Mouse (Mus musculus) MEL (cell line): ENCODE results near the gene Mboat2. TPM values are rescaled to one million over a fixed set of nuclear protein-coding genes. Genes with fewer than 3 reads are reported as not detected.

ENCODE experiments used
- DNase-seq: peaks from one replicate; pipeline ENCODE4 v3.0.0; 2011; ENCODE audit warnings: low read depth, low spot score
- H3K27ac ChIP-seq: 2 replicates; pipeline ENCODE4 v1.5.1; 2012; ENCODE audit warnings: low read depth, mild to moderate bottlenecking, control low read depth, low read length, moderate library complexity; ENCODE audit not compliant: control insufficient read depth
- H3K27me3 ChIP-seq, 2 experiments: fragments of 150-350 bp in 1 of 2; sonication (generic) in 1 of 2; 2 replicates each; pipeline ENCODE4 v1.6.1; 2012; ENCODE audit warnings: low read length in 2 of 2, mild to moderate bottlenecking in 2 of 2, improper control_type of control experiment in 1 of 2, moderate library complexity in 1 of 2; ENCODE audit not compliant: insufficient read depth in 2 of 2, control insufficient read depth in 1 of 2
- H3K36me3 ChIP-seq, 2 experiments: 2 replicates each; pipeline ENCODE4 v1.6.1; 2012 to 2014; ENCODE audit warnings: low read length in 2 of 2, improper control_type of control experiment in 1 of 2, inconsistent platforms in 1 of 2, mild to moderate bottlenecking in 1 of 2; ENCODE audit not compliant: insufficient read depth in 2 of 2, control insufficient read depth in 1 of 2
- H3K4me1 ChIP-seq, 2 experiments: fragments of 150-350 bp in 1 of 2; sonication (generic) in 1 of 2; 2 replicates each; pipeline ENCODE4 v1.6.1; 2012; ENCODE audit warnings: low read length in 2 of 2, improper control_type of control experiment in 1 of 2, mild to moderate bottlenecking in 1 of 2; ENCODE audit not compliant: insufficient read depth in 2 of 2, control insufficient read depth in 1 of 2
- H3K4me3 ChIP-seq, 2 experiments: fragments of 150-350 bp in 1 of 2; sonication (generic) in 1 of 2; 2 replicates each; pipeline ENCODE4 v1.5.1; 2012; ENCODE audit warnings: low read depth in 2 of 2, low read length in 2 of 2, mild to moderate bottlenecking in 2 of 2, moderate library complexity in 2 of 2, control low read depth in 1 of 2, improper control_type of control experiment in 1 of 2; ENCODE audit not compliant: control insufficient read depth in 1 of 2, insufficient read depth in 1 of 2
- H3K79me2 ChIP-seq: 2 replicates; pipeline ENCODE4 v1.6.1; 2012; ENCODE audit warnings: mild to moderate bottlenecking, low read length, moderate library complexity; ENCODE audit not compliant: control insufficient read depth, poor library complexity, insufficient read depth
- H3K9ac ChIP-seq: 2 replicates; pipeline ENCODE4 v1.6.1; 2012; ENCODE audit warnings: low read depth, mild to moderate bottlenecking, control low read depth, low read length, moderate library complexity; ENCODE audit not compliant: control insufficient read depth, poor library complexity, severe bottlenecking
- H3K9me3 ChIP-seq: fragments of 150-350 bp; sonication (generic); replicated peaks from 2 replicates; pipeline ENCODE4 v1.6.1; 2012; ENCODE audit warnings: mild to moderate bottlenecking, low read length, improper control_type of control experiment, moderate library complexity; ENCODE audit not compliant: insufficient read depth
- CHD1 ChIP-seq: IDR thresholded peaks from 2 replicates; pipeline ENCODE4 v1.6.1; 2012; ENCODE audit warnings: low read depth, mild to moderate bottlenecking, inconsistent platforms, low read length, improper control_type of control experiment
- CHD2 ChIP-seq: IDR thresholded peaks from 2 replicates; pipeline ENCODE4 v1.6.1; 2011; ENCODE audit warnings: low read length, improper control_type of control experiment
- E2F4 ChIP-seq: IDR thresholded peaks from 2 replicates; pipeline ENCODE4 v1.6.1; 2011; ENCODE audit warnings: low read depth, low read length, improper control_type of control experiment, borderline replicate concordance
- GABPA ChIP-seq: IDR thresholded peaks from 2 replicates; pipeline ENCODE4 v1.6.1; 2012; ENCODE audit warnings: low read depth, mild to moderate bottlenecking, inconsistent platforms, low read length, improper control_type of control experiment, moderate library complexity
- MAZ ChIP-seq: IDR thresholded peaks from 2 replicates; pipeline ENCODE4 v1.6.1; 2012; ENCODE audit warnings: low read depth, mild to moderate bottlenecking, inconsistent platforms, low read length, improper control_type of control experiment
- MEF2A ChIP-seq: IDR thresholded peaks from 2 replicates; pipeline ENCODE4 v1.6.1; 2014; ENCODE audit warnings: low read depth, mild to moderate bottlenecking, inconsistent platforms, low read length, improper control_type of control experiment; ENCODE audit not compliant: poor library complexity, insufficient replicate concordance, severe bottlenecking; ENCODE audit errors: extremely low read depth
- MYC ChIP-seq: IDR thresholded peaks from 2 replicates; pipeline ENCODE4 v1.6.1; 2011; ENCODE audit warnings: low read depth, mild to moderate bottlenecking, low read length, improper control_type of control experiment, moderate library complexity
- NELFE ChIP-seq: IDR thresholded peaks from 2 replicates; pipeline ENCODE4 v1.6.1; 2011; ENCODE audit warnings: low read depth, low read length, improper control_type of control experiment
- POLR2AphosphoS2 ChIP-seq: IDR thresholded peaks from 2 replicates; pipeline ENCODE4 v1.6.1; 2011; ENCODE audit warnings: low read length, improper control_type of control experiment
- RAD21 ChIP-seq: IDR thresholded peaks from 2 replicates; pipeline ENCODE4 v1.6.1; 2011; ENCODE audit warnings: mild to moderate bottlenecking, low read depth, low read length, improper control_type of control experiment
- SMC3 ChIP-seq: IDR thresholded peaks from 2 replicates; pipeline ENCODE4 v1.6.1; 2011; ENCODE audit warnings: low read depth, low read length, improper control_type of control experiment
- TAL1 ChIP-seq: IDR thresholded peaks from 2 replicates; pipeline ENCODE4 v1.6.1; 2012; ENCODE audit warnings: mild to moderate bottlenecking, inconsistent platforms, low read length, moderate library complexity, mixed read lengths
- TBP ChIP-seq: IDR thresholded peaks from 2 replicates; pipeline ENCODE4 v1.8.0; 2011; ENCODE audit warnings: low read depth, low read length, improper control_type of control experiment
- UBTF ChIP-seq: IDR thresholded peaks from 2 replicates; pipeline ENCODE4 v1.6.1; 2012; ENCODE audit warnings: low read depth, mild to moderate bottlenecking, inconsistent platforms, low read length, improper control_type of control experiment, moderate library complexity, borderline replicate concordance; ENCODE audit not compliant: insufficient read depth
- USF1 ChIP-seq: IDR thresholded peaks from 2 replicates; pipeline ENCODE4 v1.6.1; 2014; ENCODE audit warnings: low read depth, mild to moderate bottlenecking, inconsistent platforms, low read length, improper control_type of control experiment, moderate library complexity
- USF2 ChIP-seq, 2 experiments: IDR thresholded peaks; 2 replicates each; pipeline ENCODE4 v1.6.1; 2011 to 2012; ENCODE audit warnings: improper control_type of control experiment in 2 of 2, low read length in 2 of 2, borderline replicate concordance in 1 of 2, inconsistent platforms in 1 of 2, low read depth in 1 of 2, mild to moderate bottlenecking in 1 of 2; ENCODE audit not compliant: insufficient read depth in 1 of 2
- ZKSCAN1 ChIP-seq: IDR thresholded peaks from 2 replicates; pipeline ENCODE4 v1.6.1; 2012; ENCODE audit warnings: low read depth, mild to moderate bottlenecking, inconsistent platforms, low read length, improper control_type of control experiment, moderate library complexity
- ZMIZ1 ChIP-seq: IDR thresholded peaks from 2 replicates; pipeline ENCODE4 v1.6.1; 2012; ENCODE audit warnings: low read depth, mild to moderate bottlenecking, inconsistent platforms, low read length, improper control_type of control experiment, moderate library complexity
- ZNF384 ChIP-seq: IDR thresholded peaks from 2 replicates; pipeline ENCODE4 v1.6.1; 2012; ENCODE audit warnings: low read depth, mild to moderate bottlenecking, inconsistent platforms, low read length, improper control_type of control experiment
- polyA plus RNA-seq, 2 experiments: library from polyadenylated mRNA; stranded (reverse) in 1 of 2; unstranded in 1 of 2; fragments of >175 nt in 1 of 2; fragments of >200 nt in 1 of 2; gene quantifications; 2 replicates each; pipeline versions ENCODE4 v1.2.1 to v1.2.4; 2012; ENCODE audit warnings: low replicate concordance in 2 of 2, low read depth in 1 of 2; ENCODE audit not compliant: insufficient read length in 2 of 2, insufficient read depth in 1 of 2, missing spikeins in 1 of 2
- total RNA-seq: library from RNA; depleted of rRNA; stranded (reverse); fragments of 300-350 nt; gene quantifications from 2 replicates; pipeline ENCODE4 v1.2.3, GENCODE M21; 2012

The Mboat2 gene
- total and polyA plus RNA-seq, 3 experiments: 13.5 TPM; not detected in 1

DNA sequence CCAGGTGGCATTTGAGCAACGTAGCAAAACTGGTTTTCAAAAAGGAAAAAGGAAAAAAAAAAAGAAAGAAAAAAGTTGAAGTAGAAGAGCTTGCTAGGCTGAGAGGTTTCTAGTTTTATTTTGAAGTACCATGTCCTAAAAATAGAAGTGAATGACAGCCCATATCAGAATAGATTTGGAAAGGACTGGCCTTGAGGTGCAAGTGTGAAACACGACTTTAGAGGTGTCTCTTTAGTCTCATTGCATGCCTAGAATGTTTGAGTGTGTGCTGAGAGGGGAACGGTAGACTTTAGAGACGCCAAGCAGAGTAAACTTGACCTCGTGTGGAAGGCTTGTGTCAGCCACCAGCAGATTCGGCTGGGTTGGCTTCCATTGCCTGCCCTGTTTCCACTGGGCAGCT lies 81.5 kb downstream of the Mboat2 start:
- H3K36me3 ChIP-seq: peaks cover 0 to 2% of the 10 kb centered on the region in 2 experiments; a peak in 2 of 4 replicates
- no peak overlapping the region for H3K27ac ChIP-seq
- H3K79me2 ChIP-seq: no peaks in the 10 kb centered on the region
- H3K27me3 ChIP-seq: no peaks in the 10 kb centered on the region
- H3K9me3 ChIP-seq: no peaks in the 10 kb centered on the region
- no peak overlapping the region for H3K9ac ChIP-seq
- no peak for DNase-seq
- H3K4me3 ChIP-seq: no peak overlapping the region
- TF ChIP-seq NELFE (no peak), RAD21 (no peak), USF2 (IDR thresholded peaks at IDR 0.05; ENCODE audit: borderline replicate concordance in 1 of 2, insufficient read depth in 1 of 2, low read depth in 1 of 2, low read length in 2 of 2) (no peak), MAZ (no peak), E2F4 (no peak), SMC3 (no peak), USF1 (no peak), CHD2 (no peak), ZMIZ1 (no peak), GABPA (no peak), ZKSCAN1 (no peak), TBP (no peak), UBTF (no peak), MEF2A (no peak), CHD1 (no peak), ZNF384 (no peak), TAL1 (no peak)
- H3K4me1 ChIP-seq: peaks cover 0 to 2% of the 10 kb centered on the region in 2 experiments; a peak in 1 of 4 replicates

DNA sequence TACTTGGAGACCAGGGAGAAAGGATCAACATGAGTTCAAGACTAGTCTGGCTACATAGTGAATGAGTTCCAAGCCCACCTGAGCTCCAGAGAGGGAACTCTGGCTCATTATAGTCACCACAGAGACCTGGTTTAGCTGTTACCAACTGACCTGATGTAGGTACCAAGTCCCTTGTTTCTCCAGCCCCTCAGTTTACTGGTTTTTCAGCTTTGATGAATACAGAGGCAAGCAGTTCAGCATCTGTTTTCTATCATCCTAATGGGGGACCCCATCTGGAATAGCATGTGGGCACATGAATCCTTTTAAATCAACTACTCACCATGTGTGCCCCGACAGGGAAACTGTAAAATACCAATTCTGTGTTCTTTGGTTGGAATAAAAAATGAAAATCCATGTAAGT lies 82.2 kb downstream of the Mboat2 start:
- Histone ChIP-seq H3K27me3 (no peaks in the 10 kb centered on the region), H3K36me3 (peaks cover 0 to 2% of the 10 kb centered on the region in 2 experiments; a peak in 2 of 4 replicates), H3K4me1 (peaks cover 0 to 2% of the 10 kb centered on the region in 2 experiments; a peak in 1 of 4 replicates), H3K9ac (no peak overlapping the region), H3K79me2 (no peaks in the 10 kb centered on the region), H3K27ac (no peak overlapping the region), H3K9me3 (no peaks in the 10 kb centered on the region), H3K4me3 (no peak overlapping the region)
- no peak for DNase-seq
- no peak for TF ChIP-seq MYC
- no peak for TF ChIP-seq POLR2AphosphoS2
